Mouse (Mus musculus) Patski (cell line): Measurements from ENCODE around the gene Prrc2b. TPM values are rescaled to one million over a fixed set of nuclear protein-coding genes. Genes with fewer than 3 reads are reported as not detected.

Experiments used
- ATAC-seq: fragments of 100-300 bp; one replicate; pipeline ENCODE4 v1.8.0; 2021
- CTCF ChIA-PET: fragments of 350-600 bp; sonication (Branson Sonifier 250); formaldehyde crosslinking; loops from one replicate; lab custom pipeline; 2022; ENCODE audit warnings: inconsistent platforms; lab: Charles Lee
- POLR2A ChIA-PET: fragments of 350-600 bp; sonication (Branson Sonifier 250); formaldehyde crosslinking; loops from one replicate; lab custom pipeline; 2022; ENCODE audit warnings: antibody characterized with exemption, inconsistent platforms; lab: Charles Lee
- DNase-seq: peaks from one replicate; pipeline ENCODE4 v3.0.0-alpha.2; 2011; ENCODE audit warnings: low read depth, low spot score
- H3K27me3 ChIP-seq: fragments of 371-371 bp; one replicate; pipeline ENCODE4 v1.5.1; 2021
- CTCF ChIP-seq: fragments of 100-300 bp; IDR thresholded peaks from one replicate; pipeline ENCODE4 v1.5.1; 2021
- in situ Hi-C: fragments of 300-500 bp; cut with MboI; formaldehyde crosslinking; loops from 3 replicates; pipeline ENCODE4 v1.11.1; 2018; ENCODE audit warnings: low pct_unique_long_range_greater_than_20kb, mixed read lengths
- polyA plus RNA-seq: library from polyadenylated mRNA; unstranded; gene quantifications from one replicate; pipeline ENCODE4 v1.2.3, GENCODE M21; 2021

Prrc2b gene
- 81.9 TPM for polyA plus RNA-seq

GRCm38 (mm10) chr2:32150924-32151659, at the start of gene Prrc2b:
TSS of gene Prrc2b (plus strand) at chr2:32151082.
- no peaks in the 10 kb centered on the region for H3K27me3 ChIP-seq
- ChIA-PET CTCF (interaction anchor here (1.8 kb wide), 1 partner anchor 42 kb away, joined by 5 read pairs; no protein-coding TSS in a partner anchor), POLR2A (no interaction called here)
- DNase-seq (no peak), ATAC-seq (peak; percentile 31)
- in situ Hi-C loops, result no loop called here
- no peak for TF ChIP-seq CTCF

DNA sequence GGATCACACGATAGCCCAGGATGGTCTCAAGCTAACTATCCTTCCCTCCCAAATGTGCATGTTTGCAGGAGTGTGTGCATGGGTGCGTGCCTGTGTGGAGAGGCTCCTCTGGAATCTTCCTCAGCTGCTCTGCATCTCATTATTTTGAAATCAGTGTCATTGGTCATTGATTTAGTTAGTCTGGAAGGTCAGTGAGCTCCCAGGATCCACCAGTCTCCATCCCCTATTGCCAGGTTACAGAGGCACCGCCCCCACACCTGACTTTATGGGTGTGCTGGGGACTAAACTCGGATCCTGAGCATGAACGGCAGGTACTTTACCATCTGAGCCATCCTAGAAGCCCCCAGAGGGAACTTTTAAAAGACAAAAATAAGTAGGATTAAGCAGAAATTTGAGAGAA, 47.9 kb upstream of the Prrc2b start:
- no peak for TF ChIP-seq CTCF
- POLR2A ChIA-PET, result no interaction called here
- in situ Hi-C loops, result no loop called here
- DNase-seq (no peak), ATAC-seq (no peak)
- H3K27me3 ChIP-seq, result peaks cover 9% of the 10 kb centered on the region
- CTCF ChIA-PET, result no interaction called here

DNA sequence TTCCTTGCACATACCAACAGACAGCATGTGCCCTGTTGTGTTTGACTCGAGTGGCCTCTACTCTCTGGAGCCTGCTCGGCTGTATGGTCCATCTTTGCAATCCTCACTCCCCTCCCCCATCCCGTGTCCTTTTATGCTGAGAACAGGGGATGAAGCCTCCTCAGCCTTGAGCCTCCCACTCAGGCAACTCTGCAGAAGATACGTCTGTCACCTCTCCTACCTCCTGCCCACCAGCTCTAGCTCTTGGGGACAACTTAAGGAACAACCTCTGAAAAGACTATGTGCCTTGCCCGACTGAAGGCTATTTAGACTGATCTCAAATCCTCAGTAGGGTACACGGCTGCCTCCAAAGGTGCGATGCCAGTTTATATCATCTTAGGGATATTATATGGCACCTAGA, 47.3 kb upstream of the Prrc2b start:
- ChIA-PET CTCF (no interaction called here), POLR2A (no interaction called here)
- in situ Hi-C loops, result no loop called here

GRCm38 (mm10) chr2:32104122-32104521, 46.8 kb upstream of the Prrc2b start:
- TF ChIP-seq CTCF, result no peak
- no peak for DNase-seq
- POLR2A ChIA-PET, result no interaction called here
- in situ Hi-C loops, result no loop called here
- H3K27me3 ChIP-seq, result peaks cover 1% of the 10 kb centered on the region
- ATAC-seq, result no peak
- CTCF ChIA-PET, result no interaction called here

More for the DNA sequence above, 47.3 kb upstream of the Prrc2b start:
- no peak for TF ChIP-seq CTCF
- ATAC-seq, result no peak
- DNase-seq, result no peak
- peaks cover 3% of the 10 kb centered on the region for H3K27me3 ChIP-seq

GRCm38 (mm10) chr2:32105117-32105913, 45.6 kb upstream of the Prrc2b start:
- TF ChIP-seq CTCF, result no peak
- DNase-seq, result no peak
- CTCF ChIA-PET, result interaction anchor here (1.3 kb wide), 1 partner anchor 24 kb away, joined by 3 read pairs; no protein-coding TSS in a partner anchor
- in situ Hi-C loops, result no loop called here
- peaks cover 7% of the 10 kb centered on the region for H3K27me3 ChIP-seq
- no peak for ATAC-seq
- POLR2A ChIA-PET, result interaction anchor here (0.6 kb wide), 1 partner anchor 60 kb away, joined by 3 read pairs; no protein-coding TSS in a partner anchor

GRCm38 (mm10) chr2:32105930-32106329, 45.0 kb upstream of the Prrc2b start:
- DNase-seq, result no peak
- peaks cover 7% of the 10 kb centered on the region for H3K27me3 ChIP-seq
- CTCF ChIA-PET, result interaction anchor here (1.3 kb wide), 1 partner anchor 24 kb away, joined by 3 read pairs; no protein-coding TSS in a partner anchor
- in situ Hi-C loops, result no loop called here
- POLR2A ChIA-PET, result no interaction called here
- ATAC-seq, result no peak
- no peak for TF ChIP-seq CTCF

DNA sequence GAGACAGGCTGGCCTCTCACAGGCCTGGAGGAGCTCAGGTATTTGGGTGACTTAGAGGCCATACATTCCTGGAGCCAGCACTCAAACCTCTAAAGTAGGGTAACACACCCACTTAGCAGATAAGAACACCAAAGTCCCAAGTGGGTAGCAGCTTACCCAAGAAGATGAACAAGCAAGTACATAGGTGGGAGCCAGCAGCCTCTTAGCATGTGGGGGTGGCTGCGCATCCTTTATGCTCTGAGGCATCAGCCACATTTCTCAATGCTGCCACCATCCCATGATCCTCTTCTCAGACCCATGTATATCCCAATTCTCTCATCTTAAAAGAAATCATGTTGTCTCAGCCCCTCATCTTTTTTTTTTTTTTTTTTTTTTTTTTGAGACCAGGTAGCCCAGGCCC, 39.6 kb upstream of the Prrc2b start:
- in situ Hi-C loops, result no loop called here
- ATAC-seq, result no peak
- DNase-seq, result no peak
- H3K27me3 ChIP-seq, result peaks cover 15% of the 10 kb centered on the region
- POLR2A ChIA-PET, result no interaction called here
- CTCF ChIA-PET, result no interaction called here
- TF ChIP-seq CTCF, result no peak

DNA sequence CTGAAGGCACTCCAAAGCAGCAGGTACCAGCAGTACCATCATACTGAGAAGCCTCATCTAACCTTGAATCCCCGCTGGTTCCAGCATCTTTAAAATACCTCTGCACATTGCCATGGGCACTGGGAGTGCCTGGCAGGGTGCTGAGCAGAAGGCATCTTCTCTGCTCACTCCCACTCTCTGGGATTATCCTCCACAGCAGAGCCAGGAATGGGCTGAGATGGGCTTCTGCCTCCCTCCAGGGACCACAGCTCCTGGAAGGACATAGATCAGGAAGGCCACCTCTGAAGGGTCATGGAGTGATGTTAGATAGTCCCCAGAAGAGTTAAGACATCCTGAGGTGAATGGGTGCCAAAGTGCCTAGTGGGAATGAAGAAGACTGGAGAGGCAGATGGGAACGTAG, 38.3 kb upstream of the Prrc2b start:
- TF ChIP-seq CTCF, result no peak
- in situ Hi-C loops, result no loop called here
- peaks cover 15% of the 10 kb centered on the region for H3K27me3 ChIP-seq
- ChIA-PET POLR2A (no interaction called here), CTCF (no interaction called here)
- DNase-seq (no peak), ATAC-seq (no peak)

DNA sequence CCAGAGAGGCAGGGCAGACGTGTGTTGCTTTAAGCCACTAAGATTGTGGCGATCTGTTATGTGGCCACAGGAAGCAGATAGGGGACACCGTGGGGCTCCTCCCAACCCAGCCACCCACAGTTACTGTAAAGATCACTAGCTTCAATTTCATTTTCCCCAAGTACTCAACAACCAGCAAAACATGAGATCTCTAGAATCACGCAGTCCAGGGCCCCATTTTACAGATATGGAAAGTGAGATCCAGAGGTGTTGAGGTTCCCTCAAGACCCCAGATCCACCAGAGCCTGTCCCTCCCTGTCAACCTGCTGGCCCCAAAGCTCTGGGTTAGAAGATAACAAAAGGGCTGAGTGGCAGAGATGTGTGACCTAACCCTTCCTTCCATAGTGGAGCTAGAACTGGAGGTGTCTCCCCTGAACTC, 35.0 kb upstream of the Prrc2b start:
- ChIA-PET POLR2A (interaction anchor here (0.8 to 1.0 kb wide), 2 partner anchors 16 to 323 kb away, joined by 3 read pairs; no protein-coding TSS in a partner anchor), CTCF (no interaction called here)
- peaks cover 8% of the 10 kb centered on the region for H3K27me3 ChIP-seq
- in situ Hi-C loops, result no loop called here
- ATAC-seq (no peak), DNase-seq (no peak)
- no peak for TF ChIP-seq CTCF

- POLR2A ChIA-PET, result interaction anchor here (0.7 kb wide), 1 partner anchor 23 kb away, joined by 4 read pairs; no protein-coding TSS in a partner anchor
- no peaks in the 10 kb centered on the region for H3K27me3 ChIP-seq
- ATAC-seq (no peak), DNase-seq (no peak)
- in situ Hi-C loops, result no loop called here
- CTCF ChIA-PET, result interaction anchor here (1.3 kb wide), 1 partner anchor 10 kb away, joined by 5 read pairs; no protein-coding TSS in a partner anchor
- no peak for TF ChIP-seq CTCF
Observed at GRCm38 (mm10) chr2:32119802-32120750, 30.8 kb upstream of the Prrc2b start.
